In genomic region chr1:186546386-186547185, GRCm38 (mm10) we compare ENCODE assay signal across 15 mouse cellular contexts.
DNase-seq lines count a peak whose midpoint lies in the region; ATAC-seq lines count a peak whose summit lies in the region.
"Had no signal": no experiment of that assay in that cellular context is flagged by ENCODE, and none has a peak within 500 bp of the region (broad histone marks: within the 10 kb centered on the region; RNA-seq: fewer than 3 reads in every experiment).

No protein-coding gene starts in this region.

- peak overlapping the region; percentile 66 for H3K27ac ChIP-seq in embryonic facial prominence, embryonic 14.5 days (replicated peaks; ENCODE audit: low read depth, low read length)
- H3K27ac ChIP-seq in hindbrain, embryonic 14.5 days = peak overlapping the region; percentile 40; the same call in 1 of the 2 replicates
- no peak overlapping the region for H3K27ac ChIP-seq in neural tube, embryonic 12.5 days
- H3K27ac ChIP-seq: left cerebral cortex, adult 2 months had no signal

- H3K9ac ChIP-seq in embryonic facial prominence, embryonic 14.5 days (ENCODE audit: low read depth, low read length) = no peak overlapping the region
- no peak overlapping the region for H3K9ac ChIP-seq in hindbrain, embryonic 14.5 days
- no peak overlapping the region for H3K9ac ChIP-seq in neural tube, embryonic 12.5 days

- peaks cover 4% of the 10 kb centered on the region for H3K4me1 ChIP-seq in embryonic facial prominence, embryonic 14.5 days (ENCODE audit: control insufficient read depth, insufficient read depth, low read length)
- H3K4me1 ChIP-seq in hindbrain, embryonic 14.5 days (replicated peaks; ENCODE audit: control insufficient read depth, insufficient read depth, low read length) = no peaks in the 10 kb centered on the region
- H3K4me1 ChIP-seq in neural tube, embryonic 12.5 days = 0 out of 2 replicates have a peak, but pooled peaks cover 5% of the 10 kb centered on the region

- peak overlapping the region; percentile 28; the same call in 1 of the 2 replicates for H3K4me2 ChIP-seq in embryonic facial prominence, embryonic 14.5 days (ENCODE audit: low read depth, low read length)
- peak overlapping the region; percentile 13; the same call in 1 of the 2 replicates for H3K4me2 ChIP-seq in hindbrain, embryonic 14.5 days (replicated peaks)
- H3K4me2 ChIP-seq in neural tube, embryonic 12.5 days (replicated peaks) = peak overlapping the region; percentile 28

- H3K36me3 ChIP-seq in embryonic facial prominence, embryonic 14.5 days (ENCODE audit: control insufficient read depth, insufficient read depth, low read length) = no peaks in the 10 kb centered on the region
- no peaks in the 10 kb centered on the region for H3K36me3 ChIP-seq in hindbrain, embryonic 14.5 days (replicated peaks; ENCODE audit: control insufficient read depth, insufficient read depth)
- no peaks in the 10 kb centered on the region for H3K36me3 ChIP-seq in neural tube, embryonic 12.5 days

- WGBS in embryonic facial prominence, embryonic 14.5 days = 47% methylated on average over 22 of the region's 22 CpGs
- 50% methylated on average over 22 of the region's 22 CpGs for WGBS in hindbrain, embryonic 14.5 days
- 41% methylated on average over 22 of the region's 22 CpGs for WGBS in neural tube, embryonic 12.5 days

- ATAC-seq in embryonic facial prominence, embryonic 14.5 days (ENCODE audit: low read depth) = peak; percentile 88
- ATAC-seq in hindbrain, embryonic 14.5 days (ENCODE audit: low FRiP score) = no peak
- peak; percentile 84 for ATAC-seq in neural tube, embryonic 12.5 days (ENCODE audit: low FRiP score, low read depth)
- ATAC-seq in erythroblast, adult 5-6 weeks (replicated peaks; ENCODE audit: low FRiP score, poor library complexity, severe bottlenecking) = no peak

- no peaks in the 10 kb centered on the region for H3K9me3 ChIP-seq in embryonic facial prominence, embryonic 14.5 days (ENCODE audit: control insufficient read depth, low read length)
- no peaks in the 10 kb centered on the region for H3K9me3 ChIP-seq in hindbrain, embryonic 14.5 days (ENCODE audit: control insufficient read depth, low read length)
- H3K9me3 ChIP-seq in neural tube, embryonic 12.5 days = no peaks in the 10 kb centered on the region

- no peak overlapping the region for H3K4me3 ChIP-seq in embryonic facial prominence, embryonic 14.5 days (ENCODE audit: low read depth, low read length)
- H3K4me3 ChIP-seq in hindbrain, embryonic 14.5 days (replicated peaks; ENCODE audit: low read length) = no peak overlapping the region
- H3K4me3 ChIP-seq in neural tube, embryonic 12.5 days = no peak overlapping the region
- H3K4me3 ChIP-seq: left cerebral cortex, adult 2 months had no signal

- peak; percentile 7 for DNase-seq in kidney, postnatal 14 days
- no peak for DNase-seq in kidney, postnatal 10 days
- DNase-seq in embryonic facial prominence, embryonic 14.5 days (ENCODE audit: low spot score) = peak; percentile 67
- peak; percentile 32 for DNase-seq in hindbrain, embryonic 14.5 days (ENCODE audit: low spot score)
- no peak for DNase-seq in layer of hippocampus, postnatal 10 days (ENCODE audit: low spot score in 2 of 2)
- DNase-seq in gastrocnemius, postnatal 25 days = no peak
- DNase-seq: gastrocnemius, postnatal 10 days; kidney, adult 11 months; lung, adult 18-20 months; right cerebral cortex, postnatal 4 days; thymus, adult 18-20 months had no signal

- no peaks in the 10 kb centered on the region for H3K27me3 ChIP-seq in embryonic facial prominence, embryonic 14.5 days (replicated peaks; ENCODE audit: control insufficient read depth, insufficient read depth, low read length)
- no peaks in the 10 kb centered on the region for H3K27me3 ChIP-seq in hindbrain, embryonic 14.5 days (ENCODE audit: control insufficient read depth, insufficient read depth, low read length)
- H3K27me3 ChIP-seq in neural tube, embryonic 12.5 days (replicated peaks) = no peaks in the 10 kb centered on the region
- H3K27me3 ChIP-seq: CH12.LX had no signal

Comparison
In these comparisons a context has a peak if more than half of its experiments do, and no peak if none do; other contexts are left out.
1. DNase-seq: peak in kidney, postnatal 14 days (single experiment), embryonic facial prominence, embryonic 14.5 days (single experiment) and hindbrain, embryonic 14.5 days (single experiment); none in kidney, postnatal 10 days (single experiment), layer of hippocampus, postnatal 10 days (0 of 2) and gastrocnemius, postnatal 25 days (single experiment).
2. ATAC-seq: peak in embryonic facial prominence, embryonic 14.5 days (single experiment) and neural tube, embryonic 12.5 days (single experiment); none in hindbrain, embryonic 14.5 days (single experiment) and erythroblast, adult 5-6 weeks (single experiment).
3. Peak in every context shown above with its lines, with median percentiles within 50 percentile points of each other: H3K4me2 ChIP-seq.